ENCODE assay signal across 8 mouse cellular contexts in the genomic region with DNA sequence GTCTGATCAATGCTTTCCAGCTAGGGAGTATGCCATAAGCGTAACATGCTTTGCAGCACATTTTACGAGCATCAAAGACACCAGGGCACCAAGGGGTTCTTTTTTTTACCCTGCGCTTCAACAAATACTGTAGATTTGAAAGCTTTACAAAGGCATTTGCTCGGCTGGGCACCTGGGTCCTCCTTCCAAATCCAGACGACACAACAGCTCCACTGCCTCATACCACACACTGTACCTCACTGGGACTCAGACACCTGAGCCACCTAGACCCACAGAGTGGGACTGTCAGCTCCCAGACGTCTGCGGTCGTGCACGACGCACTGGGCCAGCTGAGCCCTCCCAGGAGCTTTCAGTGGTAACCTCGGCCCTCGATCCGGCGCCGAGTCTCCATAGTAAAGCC. TPM values are rescaled to one million over a fixed set of nuclear protein-coding genes. Genes with fewer than 3 reads are reported as not detected.
DNase-seq lines count a peak whose midpoint lies in the region; TF ChIP-seq lines count a peak whose summit lies in the region.

No protein-coding gene starts in this region.

- H3K4me3 ChIP-seq in CH12.LX (replicated peaks in 1 of 3; ENCODE audit: low read depth in 2 of 3, low read length in 2 of 3, poor library complexity in 1 of 3) = peak overlapping the region in 1 of 3 experiments; percentile 72
- peak overlapping the region; percentile 76 for H3K4me3 ChIP-seq in embryonic fibroblast, embryonic 13.5 days (ENCODE audit: insufficient read depth, low read length)
- peak overlapping the region; percentile 89 for H3K4me3 ChIP-seq in hindbrain, embryonic 10.5 days

- TF ChIP-seq POLR2A in CH12.LX (IDR thresholded peaks at IDR 0.05; ENCODE audit: low read depth, low read length) = no peak
- TF ChIP-seq POLR2A in embryonic fibroblast, embryonic 13.5 days (IDR thresholded peaks at IDR 0.05; ENCODE audit: low read depth, low read length) = no peak

- no peaks in the 10 kb centered on the region for H3K9me3 ChIP-seq in CH12.LX (replicated peaks; ENCODE audit: low read length)
- H3K9me3 ChIP-seq in hindbrain, embryonic 10.5 days = no peaks in the 10 kb centered on the region

- no peaks in the 10 kb centered on the region for H3K79me2 ChIP-seq in CH12.LX (replicated peaks; ENCODE audit: control insufficient read depth, extremely low read depth, insufficient read depth, poor library complexity, severe bottlenecking)

- no peak for TF ChIP-seq EP300 in CH12.LX (IDR thresholded peaks at IDR 0.05; ENCODE audit: low read length)

- no peak for TF ChIP-seq CTCF in CH12.LX (conservative IDR thresholded peaks at IDR 0.05 in 1 of 2, IDR thresholded peaks at IDR 0.05 in 1 of 2; ENCODE audit: low read depth in 2 of 2, low read length in 2 of 2)
- TF ChIP-seq CTCF in embryonic fibroblast, embryonic 13.5 days (IDR thresholded peaks at IDR 0.05; ENCODE audit: borderline replicate concordance, insufficient read depth, low read length) = no peak

- TF ChIP-seq RAD21 in CH12.LX (IDR thresholded peaks at IDR 0.05; ENCODE audit: low read depth, low read length) = no peak

- H3K36me3 ChIP-seq in CH12.LX (replicated peaks in 1 of 2; ENCODE audit: control insufficient read depth in 1 of 2, insufficient read depth in 1 of 2, low read length in 1 of 2) = no peaks in the 10 kb centered on the region
- no peaks in the 10 kb centered on the region for H3K36me3 ChIP-seq in hindbrain, embryonic 10.5 days

- H3K4me2 ChIP-seq in CH12.LX (ENCODE audit: insufficient read depth, low read depth, poor library complexity, severe bottlenecking) = peak overlapping the region; percentile 95

- DNase-seq in CH12.LX (ENCODE audit: extremely low read depth) = peak; percentile 4
- DNase-seq in adrenal gland, adult 2 months = peak; percentile 60
- peak; percentile 40 for DNase-seq in hindbrain, embryonic 10.5 days (ENCODE audit: low spot score)
- DNase-seq in layer of hippocampus, postnatal 36 days = peak; percentile 10 to 26
- peak; percentile 37 to 40 for DNase-seq in lung, postnatal 4 days
- DNase-seq in right cerebral cortex, postnatal 25 days = peak; percentile 40
- no peak for DNase-seq in urinary bladder, postnatal 4 days (ENCODE audit: low spot score in 2 of 2)

- peaks cover 0 to 15% of the 10 kb centered on the region in 2 experiments; a peak in 3 of 4 replicates for H3K4me1 ChIP-seq in CH12.LX (ENCODE audit: control insufficient read depth in 1 of 2, insufficient read depth in 2 of 2)
- peaks cover 2% of the 10 kb centered on the region for H3K4me1 ChIP-seq in embryonic fibroblast, embryonic 13.5 days (ENCODE audit: control insufficient read depth, insufficient read depth, low read length)
- H3K4me1 ChIP-seq in hindbrain, embryonic 10.5 days (replicated peaks) = peaks cover 29% of the 10 kb centered on the region

- in situ Hi-C loops in CH12.LX (cut with MboI; ENCODE audit: low pct_ligation_motif_present, low pct_unique_long_range_greater_than_20kb, low sequenced_read_pairs) = no loop called here

- H3K9ac ChIP-seq in CH12.LX (ENCODE audit: insufficient read depth, low read depth) = no peak overlapping the region

- 3% methylated on average over 15 of the region's 15 CpGs for WGBS in hindbrain, embryonic 10.5 days

- dilution Hi-C loops in CH12.LX (cut with MboI; ENCODE audit: extremely low pct_ligation_motif_present, extremely low pct_unique_long_range_greater_than_20kb, low sequenced_read_pairs) = no loop called here

- H3K27ac ChIP-seq in CH12.LX (ENCODE audit: insufficient read depth, low read depth) = no peak overlapping the region
- H3K27ac ChIP-seq in embryonic fibroblast, embryonic 13.5 days (ENCODE audit: insufficient read depth, low read length) = no peak overlapping the region
- H3K27ac ChIP-seq in hindbrain, embryonic 10.5 days = peak overlapping the region; percentile 94; the same call in 1 of the 2 replicates

- peaks cover 11% of the 10 kb centered on the region for H3K27me3 ChIP-seq in CH12.LX (replicated peaks)
- peaks cover 4% of the 10 kb centered on the region; the same call in 1 of the 2 replicates for H3K27me3 ChIP-seq in hindbrain, embryonic 10.5 days (ENCODE audit: insufficient read depth, poor library complexity, severe bottlenecking)

TF ChIP-seq in CH12.LX, 34 proteins besides CTCF, POLR2A, EP300 and RAD21:
- TF ChIP-seq MEF2A (IDR thresholded peaks at IDR 0.05; ENCODE audit: borderline replicate concordance, low read depth, low read length) (no peak), PAX5 (IDR thresholded peaks at IDR 0.05; ENCODE audit: low read length) (no peak), NRF1 (IDR thresholded peaks at IDR 0.05; ENCODE audit: low read depth, low read length) (no peak), GABPA (IDR thresholded peaks at IDR 0.05; ENCODE audit: insufficient replicate concordance, low read depth, low read length) (no peak), ZC3H11A (IDR thresholded peaks at IDR 0.05; ENCODE audit: low read depth, low read length) (no peak), ZKSCAN1 (IDR thresholded peaks at IDR 0.05; ENCODE audit: borderline replicate concordance, low read depth, low read length) (no peak), UBTF (IDR thresholded peaks at IDR 0.05; ENCODE audit: low read depth, low read length) (no peak)
TF ChIP-seq in CH12.LX: peak in this region for 0.

RNA-seq across cellular contexts. Expression of a gene that starts 1.2 kb away (rescaled TPM):
- 0.68 and 0.80 TPM in 2 replicates for total RNA-seq in CH12.LX (2012; rRNA removed)
- total RNA-seq in CH12.LX (2014; rRNA removed) = 1.8 and 2.0 TPM in 2 replicates
- polyA plus RNA-seq in CH12.LX (2012; ENCODE audit: insufficient read length, low read depth) = 2.2 and 2.6 TPM in 2 replicates
- total RNA-seq in adrenal gland, adult 2 months (2021) = 10 to 100 TPM; 17.9 to 25.9 TPM
- 4.7 TPM in 2 replicates for polyA plus RNA-seq in adrenal gland, adult 2 months (2012; rRNA removed)
- 10.6 and 11.2 TPM in 2 replicates for polyA plus RNA-seq in embryonic fibroblast, embryonic 13.5 days (2011; ENCODE audit: insufficient read length, low read depth, missing spikeins)
- polyA plus RNA-seq in hindbrain, embryonic 10.5 days (2016; fragmentation: Nextera tagmentation; extraction: Ambion mirVana) = 3.8 and 5.1 TPM in 2 replicates
- 10 to 100 TPM; 30.7 to 31.5 TPM for total RNA-seq in layer of hippocampus, postnatal 36 days (2021)

Comparison
In these comparisons a context has a peak if more than half of its experiments do, and no peak if none do; other contexts are left out.
1. DNase-seq: peak in CH12.LX (single experiment), adrenal gland, adult 2 months (single experiment), hindbrain, embryonic 10.5 days (single experiment), layer of hippocampus, postnatal 36 days (2 of 2), lung, postnatal 4 days (2 of 2) and right cerebral cortex, postnatal 25 days (single experiment); none in urinary bladder, postnatal 4 days (0 of 2).